In the genomic region with DNA sequence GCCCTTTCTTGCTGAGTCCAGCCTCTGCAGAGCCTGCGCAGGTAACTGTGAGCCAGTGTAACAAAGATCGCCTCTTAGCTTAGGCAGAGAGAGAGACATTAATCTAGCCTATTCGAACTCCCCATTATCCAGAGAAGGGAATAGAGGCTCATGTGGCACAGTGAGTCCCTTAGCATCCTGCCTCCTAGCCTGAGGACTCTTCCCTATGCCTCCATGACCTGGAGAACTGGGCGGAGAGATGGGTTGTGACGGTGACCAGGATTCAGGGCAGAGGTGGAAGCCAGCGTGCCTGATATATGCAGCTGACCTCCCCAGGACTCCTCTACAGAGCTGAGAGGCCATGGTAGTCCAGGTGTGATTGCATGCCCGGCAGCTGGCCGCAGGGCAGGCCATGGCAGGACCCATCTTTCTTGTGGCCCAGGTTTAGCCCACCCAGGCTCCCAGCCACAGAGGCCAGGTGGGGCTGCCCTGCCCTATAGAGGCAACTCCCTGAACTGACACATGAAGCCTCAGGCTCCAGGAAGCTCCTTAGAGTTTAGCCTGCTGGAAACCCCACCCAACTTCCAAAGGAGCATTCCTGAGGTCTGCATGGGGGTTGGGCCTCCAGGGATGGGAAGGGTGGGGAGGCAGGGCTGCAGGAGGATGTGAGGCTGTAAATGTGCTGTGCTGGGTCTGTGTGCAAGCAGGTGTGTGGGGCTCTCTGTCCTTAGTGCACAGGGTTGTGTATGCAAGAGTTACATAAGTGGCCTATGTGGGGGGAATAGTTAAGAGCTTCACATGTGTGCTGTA, we compare ENCODE assay signal across 8 mouse cellular contexts. TPM values are rescaled to one million over a fixed set of nuclear protein-coding genes. Genes with fewer than 3 reads are reported as not detected.
DNase-seq lines count a peak whose midpoint lies in the region; ATAC-seq and TF ChIP-seq lines count a peak whose summit lies in the region.

No protein-coding gene starts in this region.

- peaks cover 21% of the 10 kb centered on the region for H3K36me3 ChIP-seq in kidney, embryonic 15.5 days
- peaks cover 3% of the 10 kb centered on the region; the same call in 1 of the 2 replicates for H3K36me3 ChIP-seq in heart, embryonic 15.5 days
- no peaks in the 10 kb centered on the region for H3K36me3 ChIP-seq in liver, embryonic 14.5 days (replicated peaks; ENCODE audit: control insufficient read depth, insufficient read depth, low read depth)

- 53% methylated on average over 8 of the region's 8 CpGs for WGBS in kidney, embryonic 15.5 days
- WGBS in heart, embryonic 15.5 days = 71% methylated on average over 8 of the region's 8 CpGs
- WGBS in liver, embryonic 14.5 days (ENCODE audit: insufficient replicate concordance) = 84% methylated on average over 8 of the region's 8 CpGs

- no peak overlapping the region for H3K9ac ChIP-seq in kidney, embryonic 15.5 days
- peak overlapping the region; percentile 4; the same call in 1 of the 2 replicates for H3K9ac ChIP-seq in heart, embryonic 15.5 days
- no peak overlapping the region for H3K9ac ChIP-seq in liver, embryonic 14.5 days (replicated peaks)

- peaks cover 98% of the 10 kb centered on the region for H3K4me1 ChIP-seq in kidney, embryonic 15.5 days
- H3K4me1 ChIP-seq in heart, embryonic 15.5 days (replicated peaks) = peaks cover 96% of the 10 kb centered on the region
- peaks cover 38 to 40% of the 10 kb centered on the region in 2 experiments for H3K4me1 ChIP-seq in liver, embryonic 14.5 days (replicated peaks; ENCODE audit: control insufficient read depth in 2 of 2, insufficient read depth in 2 of 2, low read length in 1 of 2)

- no peaks in the 10 kb centered on the region for H3K27me3 ChIP-seq in kidney, embryonic 15.5 days
- no peaks in the 10 kb centered on the region for H3K27me3 ChIP-seq in heart, embryonic 15.5 days
- H3K27me3 ChIP-seq in liver, embryonic 14.5 days (ENCODE audit: control insufficient read depth, insufficient read depth, low read length) = no peaks in the 10 kb centered on the region

- peak overlapping the region; percentile 94 for H3K27ac ChIP-seq in kidney, embryonic 15.5 days
- peak overlapping the region; percentile 91 for H3K27ac ChIP-seq in heart, embryonic 15.5 days
- H3K27ac ChIP-seq in liver, embryonic 14.5 days = peak overlapping the region; percentile 39

- peak overlapping the region; percentile 28; the same call in 1 of the 2 replicates for H3K4me3 ChIP-seq in kidney, embryonic 15.5 days (replicated peaks)
- H3K4me3 ChIP-seq in heart, embryonic 15.5 days = no peak overlapping the region
- no peak overlapping the region for H3K4me3 ChIP-seq in liver, embryonic 14.5 days (ENCODE audit: insufficient read depth in 1 of 2, low read depth in 2 of 2, low read length in 2 of 2)

- peak overlapping the region; percentile 58 for H3K4me2 ChIP-seq in kidney, embryonic 15.5 days
- no peak overlapping the region for H3K4me2 ChIP-seq in heart, embryonic 15.5 days
- H3K4me2 ChIP-seq in liver, embryonic 14.5 days (ENCODE audit: low read depth) = peak overlapping the region; percentile 72; the same call in 1 of the 2 replicates

- TF ChIP-seq CTCF in liver, embryonic 14.5 days (IDR thresholded peaks at IDR 0.05; ENCODE audit: low read depth) = no peak

- no peak for DNase-seq in kidney, adult 9 months
- DNase-seq in R1 (ENCODE audit: low read depth, low spot score) = peak; percentile 99
- DNase-seq in liver, embryonic 14.5 days (ENCODE audit: low read depth in 3 of 3, low spot score in 3 of 3) = no peak
- DNase-seq in T-cell, adult 2 months (ENCODE audit: low spot score) = no peak
- DNase-seq in right cerebral cortex, postnatal 36 days (ENCODE audit: low spot score in 2 of 2) = no peak

- ATAC-seq in kidney, embryonic 15.5 days (replicated peaks; ENCODE audit: low FRiP score) = peak; percentile 23
- ATAC-seq in heart, embryonic 15.5 days (replicated peaks; ENCODE audit: insufficient number of reproducible peaks, insufficient read depth, low FRiP score, low read depth) = 0 out of 2 replicates have a peak, but pooled peaks have one; percentile 1
- ATAC-seq in liver, embryonic 14.5 days (ENCODE audit: insufficient read depth) = no peak
- ATAC-seq in CD4-positive, CD25-positive, alpha-beta regulatory T cell, adult 4 months = no peak

- no peaks in the 10 kb centered on the region for H3K9me3 ChIP-seq in kidney, embryonic 15.5 days (replicated peaks)
- no peaks in the 10 kb centered on the region for H3K9me3 ChIP-seq in heart, embryonic 15.5 days (replicated peaks)
- no peaks in the 10 kb centered on the region for H3K9me3 ChIP-seq in liver, embryonic 14.5 days (ENCODE audit: control insufficient read depth, low read length)

- no peak for TF ChIP-seq EP300 in liver, embryonic 14.5 days (IDR thresholded peaks at IDR 0.05; ENCODE audit: low read depth)

RNA-seq across cellular contexts. Expression of a gene that starts 44.3 kb away (rescaled TPM):
- 7.4 and 10.1 TPM in 2 replicates for polyA plus RNA-seq in kidney, embryonic 15.5 days (2015; fragmentation: Nextera tagmentation; extraction: Ambion mirVana)
- polyA plus RNA-seq in heart, embryonic 15.5 days (2015; fragmentation: Nextera tagmentation; extraction: Ambion mirVana) = 6.3 and 8.5 TPM in 2 replicates
- 1.3 and 1.7 TPM in 2 replicates for polyA plus RNA-seq in liver, embryonic 14.5 days (2012; rRNA removed)
- 0.53 and 0.75 TPM in 2 replicates for polyA plus RNA-seq in liver, embryonic 14.5 days (2014; fragmentation: Nextera tagmentation; extraction: Ambion mirVana)
- 1 to 10 TPM; 2.6 to 3.7 TPM for polyA plus RNA-seq in CD4-positive, CD25-positive, alpha-beta regulatory T cell, adult 4 months (2017; shearing (Covaris generic))

Comparison
In these comparisons a context has a peak if more than half of its experiments do, and no peak if none do; other contexts are left out.
1. ATAC-seq: peak in kidney, embryonic 15.5 days (single experiment) and heart, embryonic 15.5 days (single experiment); none in liver, embryonic 14.5 days (single experiment) and CD4-positive, CD25-positive, alpha-beta regulatory T cell, adult 4 months (single experiment).
2. H3K27ac ChIP-seq: peak in every context shown above with its lines; median percentile 94 in kidney, embryonic 15.5 days; 91 in heart, embryonic 15.5 days; 39 in liver, embryonic 14.5 days.